Mouse (Mus musculus) myocyte (in vitro differentiated cells): ENCODE measurements at regions not wholly inside any gene's neighbourhood (a gene's known extent, or its start where the extent isn't known, plus 50 kb on each side); places are given as distances from the start of the nearest gene placed in this dataset.

Experiments
- H3K27me3 ChIP-seq: one replicate; pipeline ENCODE4 v1.6.1; 2011; ENCODE audit not compliant: control insufficient read depth, insufficient read depth, insufficient read length
- H3K36me3 ChIP-seq: one replicate; pipeline ENCODE4 v1.6.1; 2011; ENCODE audit not compliant: control insufficient read depth, insufficient read depth
- H3K4me2 ChIP-seq: one replicate; pipeline ENCODE4 v1.6.1; 2011; ENCODE audit warnings: low read depth, control low read depth
- H3K4me3 ChIP-seq: one replicate; pipeline ENCODE4 v1.5.1; 2011; ENCODE audit warnings: mild to moderate bottlenecking, control low read depth, moderate library complexity
- H3K79me2 ChIP-seq: one replicate; pipeline ENCODE4 v1.6.1; 2011; ENCODE audit not compliant: control insufficient read depth, insufficient read depth
- H3ac ChIP-seq: one replicate; pipeline ENCODE4 v1.6.1; 2011; ENCODE audit not compliant: control insufficient read depth, insufficient read length
- CEBPB ChIP-seq: IDR thresholded peaks from 2 replicates; pipeline ENCODE4 v1.6.1; 2011; ENCODE audit warnings: mild to moderate bottlenecking, moderate library complexity; ENCODE audit not compliant: poor library complexity, insufficient read depth, severe bottlenecking
- E2F4 ChIP-seq: IDR thresholded peaks from one replicate; pipeline ENCODE4 v1.6.1; 2011; ENCODE audit warnings: mild to moderate bottlenecking, control low read depth, moderate library complexity; ENCODE audit not compliant: insufficient read depth
- MAX ChIP-seq: IDR thresholded peaks from one replicate; pipeline ENCODE4 v1.6.1; 2011; ENCODE audit warnings: low read depth, mild to moderate bottlenecking, control low read depth
- MYOD1 ChIP-seq, 3 experiments: IDR thresholded peaks; one replicate each; pipeline ENCODE4 v1.6.1; 2011; ENCODE audit warnings: control low read depth in 2 of 3, low read depth in 2 of 3, mild to moderate bottlenecking in 2 of 3, moderate library complexity in 1 of 3; ENCODE audit not compliant: insufficient read length in 2 of 3, control insufficient read depth in 1 of 3
- MYOG ChIP-seq, 3 experiments: IDR thresholded peaks; one replicate each; pipeline ENCODE4 v1.6.1; 2011; ENCODE audit warnings: control low read depth in 2 of 3, low read depth in 2 of 3, mild to moderate bottlenecking in 2 of 3; ENCODE audit not compliant: insufficient read length in 2 of 3, control insufficient read depth in 1 of 3, insufficient read depth in 1 of 3
- POLR2A ChIP-seq: IDR thresholded peaks from one replicate; pipeline ENCODE4 v1.6.1; 2011; ENCODE audit warnings: low read depth, mild to moderate bottlenecking, control low read depth, moderate library complexity; ENCODE audit not compliant: insufficient read length
- POLR2AphosphoS2 ChIP-seq: IDR thresholded peaks from one replicate; pipeline ENCODE4 v1.6.1; 2011; ENCODE audit warnings: low read depth, control low read depth; ENCODE audit not compliant: insufficient read length
- REST ChIP-seq: IDR thresholded peaks from one replicate; pipeline ENCODE4 v1.6.1; 2011; ENCODE audit warnings: mild to moderate bottlenecking, control low read depth, moderate library complexity; ENCODE audit not compliant: insufficient read depth, insufficient read length
- SRF ChIP-seq: IDR thresholded peaks from one replicate; pipeline ENCODE4 v1.6.1; 2011; ENCODE audit warnings: low read depth; ENCODE audit not compliant: control insufficient read depth, insufficient read length
- TCF12 ChIP-seq: IDR thresholded peaks from one replicate; pipeline ENCODE4 v1.6.1; 2011; ENCODE audit warnings: mild to moderate bottlenecking, control low read depth; ENCODE audit not compliant: poor library complexity, insufficient read depth, severe bottlenecking
- TCF3 ChIP-seq: IDR thresholded peaks from one replicate; pipeline ENCODE4 v1.6.1; 2011; ENCODE audit warnings: low read depth, control low read depth; ENCODE audit not compliant: insufficient read length
- USF1 ChIP-seq: IDR thresholded peaks from one replicate; pipeline ENCODE4 v1.6.1; 2011; ENCODE audit warnings: low read depth, mild to moderate bottlenecking, control low read depth, moderate library complexity

DNA sequence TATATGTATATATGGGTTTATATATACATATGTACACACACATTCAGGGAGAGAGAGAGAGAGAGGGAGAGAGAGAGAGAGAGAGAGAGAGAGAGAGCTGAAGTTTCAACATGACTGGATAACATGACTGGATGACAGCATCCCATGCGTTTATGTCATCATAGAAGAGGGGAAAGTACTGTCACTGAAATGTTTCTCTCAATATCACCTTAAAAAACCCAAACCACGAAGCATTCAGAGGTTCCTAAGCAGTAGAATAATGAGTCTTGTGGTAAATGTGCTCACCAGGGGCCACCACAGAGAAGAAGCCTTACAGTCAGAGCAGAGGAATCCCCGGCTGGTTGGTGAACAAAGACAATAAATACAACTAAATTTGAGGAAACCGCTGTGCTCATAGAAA is 342.9 kb upstream of the Adamts16 start:
- Histone ChIP-seq H3K36me3 (no peaks in the 10 kb centered on the region), H3K4me3 (no peak overlapping the region)
- TF ChIP-seq USF1 = no peak
- no peak for TF ChIP-seq TCF3
- TF ChIP-seq POLR2AphosphoS2 = no peak
- TF ChIP-seq E2F4 = no peak
- TF ChIP-seq MAX = no peak
- no peak for TF ChIP-seq CEBPB
- no peak for TF ChIP-seq SRF
- no peak for TF ChIP-seq MYOD1 (IDR thresholded peaks at IDR 0.05; ENCODE audit: control insufficient read depth in 1 of 3, insufficient read length in 2 of 3, low read depth in 2 of 3)
- TF ChIP-seq POLR2A = no peak
- no peak for TF ChIP-seq MYOG (IDR thresholded peaks at IDR 0.05; ENCODE audit: control insufficient read depth in 1 of 3, insufficient read depth in 1 of 3, insufficient read length in 2 of 3, low read depth in 2 of 3)
- TF ChIP-seq TCF12 = no peak
- TF ChIP-seq REST = no peak

DNA sequence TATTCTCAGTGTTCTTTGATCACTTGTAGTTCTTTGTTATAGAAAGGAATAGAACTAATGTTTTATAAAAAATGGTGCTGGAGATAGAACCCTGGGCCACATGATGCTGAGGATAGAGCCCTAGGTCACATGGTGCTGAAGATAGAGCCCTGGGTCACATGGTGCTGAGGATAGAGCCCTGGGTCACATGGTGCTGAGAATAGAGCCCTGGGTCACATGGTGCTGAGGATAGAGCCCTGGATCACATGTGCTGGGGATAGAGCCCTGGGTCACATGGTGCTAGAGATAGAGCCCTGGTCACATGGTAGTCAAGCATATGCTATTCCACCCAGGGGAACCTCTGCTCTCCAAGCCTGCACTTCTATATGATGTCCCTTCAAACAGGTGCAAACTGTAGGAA is 337.5 kb upstream of the Adamts16 start:
- H3ac ChIP-seq = no peak overlapping the region
- no peaks in the 10 kb centered on the region for H3K79me2 ChIP-seq
- no peak overlapping the region for H3K4me3 ChIP-seq
- H3K27me3 ChIP-seq = no peaks in the 10 kb centered on the region
- H3K4me2 ChIP-seq = no peak overlapping the region
- H3K36me3 ChIP-seq = no peaks in the 10 kb centered on the region
- TF ChIP-seq POLR2AphosphoS2 (no peak), USF1 (no peak), MYOG (IDR thresholded peaks at IDR 0.05; ENCODE audit: control insufficient read depth in 1 of 3, insufficient read depth in 1 of 3, insufficient read length in 2 of 3, low read depth in 2 of 3) (no peak), SRF (no peak), TCF12 (no peak), CEBPB (no peak)

More for the DNA sequence above, 342.9 kb upstream of the Adamts16 start:
- no peak overlapping the region for H3K4me2 ChIP-seq
- H3K27me3 ChIP-seq = no peaks in the 10 kb centered on the region
- no peak overlapping the region for H3ac ChIP-seq
- no peaks in the 10 kb centered on the region for H3K79me2 ChIP-seq

DNA sequence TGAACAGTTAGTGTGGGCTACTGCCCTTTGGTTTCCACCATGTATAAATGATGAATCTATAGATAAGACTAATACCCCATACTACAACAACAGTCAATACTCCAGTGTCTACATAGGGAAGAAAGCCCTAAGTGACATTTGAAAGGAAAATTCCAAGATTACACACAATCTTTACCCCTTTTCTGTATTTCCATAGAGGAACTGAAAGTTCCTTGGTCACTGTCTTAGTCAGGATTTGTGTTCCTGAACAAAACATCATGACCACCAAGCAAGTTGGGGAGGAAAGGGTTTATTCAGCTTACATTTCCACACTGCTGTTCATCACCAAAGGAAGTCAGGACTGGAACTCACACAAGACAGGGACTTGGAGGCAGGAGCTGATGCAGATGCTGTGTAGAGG is 332.7 kb upstream of the Adamts16 start:
- no peaks in the 10 kb centered on the region for H3K36me3 ChIP-seq
- no peak overlapping the region for H3K4me2 ChIP-seq
- TF ChIP-seq CEBPB = no peak
- no peak for TF ChIP-seq USF1
- TF ChIP-seq E2F4 = no peak
- no peak for TF ChIP-seq TCF3
- TF ChIP-seq POLR2AphosphoS2 = no peak
- TF ChIP-seq TCF12 = no peak
- TF ChIP-seq REST = no peak
- TF ChIP-seq SRF = no peak
- TF ChIP-seq MYOG (IDR thresholded peaks at IDR 0.05; ENCODE audit: control insufficient read depth in 1 of 3, insufficient read depth in 1 of 3, insufficient read length in 2 of 3, low read depth in 2 of 3) = no peak
- no peak for TF ChIP-seq MAX
- no peak for TF ChIP-seq MYOD1 (IDR thresholded peaks at IDR 0.05; ENCODE audit: control insufficient read depth in 1 of 3, insufficient read length in 2 of 3, low read depth in 2 of 3)
- no peak for TF ChIP-seq POLR2A

DNA sequence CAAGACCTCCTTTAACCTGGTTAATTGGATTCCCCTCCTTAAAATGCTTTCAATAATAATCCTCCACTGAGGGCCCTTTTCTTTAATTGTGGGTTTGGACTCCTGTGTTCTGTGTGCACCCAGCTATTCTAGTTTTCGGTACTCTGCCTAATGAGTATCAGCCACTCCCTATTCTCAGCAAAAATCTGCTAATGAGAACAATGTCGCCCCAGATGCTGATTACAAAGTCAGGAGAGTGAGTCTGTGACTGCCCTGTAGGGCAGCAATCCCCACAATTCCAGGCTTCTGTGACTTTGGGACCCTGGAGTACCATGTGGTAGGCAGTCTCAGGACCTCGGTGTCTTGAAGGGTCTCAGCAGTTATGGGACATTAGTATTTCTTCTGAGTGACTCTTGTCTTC is 324.6 kb upstream of the Adamts16 start:
- Histone ChIP-seq H3K4me3 (no peak overlapping the region), H3K4me2 (no peak overlapping the region), H3K79me2 (no peaks in the 10 kb centered on the region), H3ac (no peak overlapping the region), H3K27me3 (no peaks in the 10 kb centered on the region), H3K36me3 (no peaks in the 10 kb centered on the region)
- TF ChIP-seq E2F4 (no peak), REST (no peak), MAX (no peak), TCF12 (no peak), TCF3 (no peak), POLR2AphosphoS2 (no peak), CEBPB (no peak), POLR2A (no peak)

More for the DNA sequence above, 332.7 kb upstream of the Adamts16 start:
- Histone ChIP-seq H3K27me3 (no peaks in the 10 kb centered on the region), H3K4me3 (no peak overlapping the region), H3ac (no peak overlapping the region), H3K79me2 (no peaks in the 10 kb centered on the region)

DNA sequence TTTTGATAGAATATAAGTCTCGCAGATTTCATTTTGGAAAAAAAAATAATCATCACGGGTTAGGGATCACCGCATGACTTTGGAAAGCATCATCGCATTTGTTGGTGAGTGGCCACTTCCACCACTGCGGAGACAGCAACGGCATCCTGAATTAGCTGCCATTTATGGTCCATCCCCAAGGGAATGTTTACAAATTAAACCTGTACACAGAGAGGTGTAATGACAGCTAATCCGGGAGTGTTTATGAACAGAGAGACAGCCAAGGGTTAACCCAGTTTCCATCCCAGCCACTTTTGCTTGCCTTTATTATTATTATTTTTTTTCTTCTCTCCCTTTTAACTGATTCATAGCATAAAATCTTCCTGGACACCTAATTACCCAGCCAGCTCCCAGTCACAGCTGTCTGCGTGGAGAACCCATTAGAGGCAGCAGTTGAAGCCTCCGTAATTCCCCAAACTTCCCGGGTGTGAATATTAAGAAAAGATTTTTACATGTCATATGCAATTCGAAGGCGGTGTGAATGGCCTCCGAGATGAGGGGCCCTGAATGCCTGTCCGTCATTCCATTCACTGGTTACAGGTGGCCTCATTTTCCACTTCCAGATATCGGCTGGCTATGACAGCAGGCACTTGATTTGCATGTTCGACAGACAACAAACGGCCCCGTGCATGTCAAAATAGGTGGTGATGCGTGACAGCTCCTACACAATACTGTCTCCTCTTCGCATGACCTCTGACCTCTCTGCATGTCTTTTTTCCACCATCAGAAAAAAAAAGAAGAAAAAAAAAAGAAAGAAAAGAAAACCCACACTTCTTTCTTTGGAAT is 323.7 kb upstream of the Adamts16 start:
- H3K27me3 ChIP-seq = no peaks in the 10 kb centered on the region
- H3K36me3 ChIP-seq = no peaks in the 10 kb centered on the region
- no peak overlapping the region for H3K4me2 ChIP-seq
- TF ChIP-seq USF1 = no peak
- no peak for TF ChIP-seq POLR2A
- TF ChIP-seq REST = no peak
- no peak for TF ChIP-seq E2F4
- TF ChIP-seq CEBPB = no peak
- no peak for TF ChIP-seq SRF
- no peak for TF ChIP-seq POLR2AphosphoS2
- TF ChIP-seq MYOD1 (IDR thresholded peaks at IDR 0.05; ENCODE audit: control insufficient read depth in 1 of 3, insufficient read length in 2 of 3, low read depth in 2 of 3) = no peak
- TF ChIP-seq TCF12 = no peak
- TF ChIP-seq MAX = no peak
- TF ChIP-seq TCF3 = no peak
- TF ChIP-seq MYOG (IDR thresholded peaks at IDR 0.05; ENCODE audit: control insufficient read depth in 1 of 3, insufficient read depth in 1 of 3, insufficient read length in 2 of 3, low read depth in 2 of 3) = no peak
- no peaks in the 10 kb centered on the region for H3K79me2 ChIP-seq
- H3K4me3 ChIP-seq = no peak overlapping the region
- no peak overlapping the region for H3ac ChIP-seq
